Mouse (Mus musculus) stomach, embryonic 14.5 days (tissue): ENCODE results near the gene Papss1. TPM values are rescaled to one million over a fixed set of nuclear protein-coding genes. Genes with fewer than 3 reads are reported as not detected.

Source experiments
- ATAC-seq: fragments of 200-750 bp; cut with Nextera tagmentation; 2 replicates; pipeline ENCODE4 v1.8.0; 2017; ENCODE audit warnings: low read depth, moderate TSS enrichment; ENCODE audit not compliant: insufficient number of reproducible peaks, insufficient read depth, low FRiP score
- H3K27ac ChIP-seq: fragments of 300-500 bp; sonication (generic); 2 replicates; pipeline ENCODE4 v1.5.1; 2014; ENCODE audit warnings: mild to moderate bottlenecking, low read length, moderate library complexity, mixed read lengths
- H3K27me3 ChIP-seq: fragments of 300-500 bp; sonication (generic); 2 replicates; pipeline ENCODE4 v1.6.1; 2014; ENCODE audit warnings: low read length, control low read depth, mixed read lengths; ENCODE audit not compliant: control insufficient read depth, insufficient read depth
- H3K36me3 ChIP-seq: fragments of 300-500 bp; sonication (generic); 2 replicates; pipeline ENCODE4 v1.6.1; 2014; ENCODE audit warnings: mild to moderate bottlenecking, control low read depth, low read length, moderate library complexity, mixed read lengths; ENCODE audit not compliant: control insufficient read depth, insufficient read depth
- H3K4me1 ChIP-seq: fragments of 300-500 bp; sonication (generic); 2 replicates; pipeline ENCODE4 v1.6.1; 2014; ENCODE audit warnings: low read length, control low read depth, mixed read lengths; ENCODE audit not compliant: control insufficient read depth, insufficient read depth
- H3K4me2 ChIP-seq: fragments of 300-500 bp; sonication (generic); replicated peaks from 2 replicates; pipeline ENCODE4 v1.6.1; 2014; ENCODE audit warnings: low read depth, low read length, control low read depth
- H3K4me3 ChIP-seq: fragments of 300-500 bp; sonication (generic); 2 replicates; pipeline ENCODE4 v1.5.1; 2014; ENCODE audit warnings: low read depth, low read length, control low read depth
- H3K9ac ChIP-seq: fragments of 300-500 bp; sonication (generic); replicated peaks from 2 replicates; pipeline ENCODE4 v1.6.1; 2014; ENCODE audit warnings: low read depth, mild to moderate bottlenecking, control low read depth, low read length, moderate library complexity, mixed read lengths
- H3K9me3 ChIP-seq: fragments of 300-500 bp; sonication (generic); 2 replicates; pipeline ENCODE4 v1.6.1; 2016; ENCODE audit warnings: low read depth, low read length, control low read depth; ENCODE audit not compliant: control insufficient read depth
- WGBS: fragments of 180-500 bp; shearing (Covaris S2); extraction: QIAGEN DNeasy Blood & Tissue Kit; methylation state at CpG from one replicate; pipeline ENCODE4 v1.1.7; 2014; 5-methylcytosine and 5-hydroxymethylcytosine counted together
- polyA plus RNA-seq: library from polyadenylated mRNA; unstranded; fragments of >200 nt; fragmentation: Nextera tagmentation; extraction: Ambion mirVana; gene quantifications from 2 replicates; pipeline ENCODE4 v1.2.1, GENCODE M21; 2014

Papss1 gene
- polyA plus RNA-seq, 1 experiment from 2014 or later = 114 TPM

GRCm38 (mm10) chr3:131628931-131629330 is 64.4 kb downstream of the Papss1 start:
- Histone ChIP-seq H3K4me3 (no peak overlapping the region), H3K27me3 (no peaks in the 10 kb centered on the region), H3K27ac (no peak overlapping the region), H3K4me1 (0 out of 2 replicates have a peak, but pooled peaks cover 2% of the 10 kb centered on the region), H3K9me3 (no peaks in the 10 kb centered on the region), H3K9ac (no peak overlapping the region), H3K4me2 (no peak overlapping the region), H3K36me3 (peaks cover 15% of the 10 kb centered on the region; the same call in 1 of the 2 replicates)
- 84% methylated on average over 3 of the region's 3 CpGs for whole genome bisulfite sequencing
- no peak for ATAC-seq

GRCm38 (mm10) chr3:131630407-131631317 is 66.1 kb downstream of the Papss1 start:
- Histone ChIP-seq H3K9me3 (no peaks in the 10 kb centered on the region), H3K4me2 (no peak overlapping the region), H3K27me3 (no peaks in the 10 kb centered on the region), H3K4me1 (0 out of 2 replicates have a peak, but pooled peaks cover 2% of the 10 kb centered on the region), H3K36me3 (peaks cover 17% of the 10 kb centered on the region; the same call in 1 of the 2 replicates), H3K27ac (no peak overlapping the region), H3K4me3 (no peak overlapping the region), H3K9ac (no peak overlapping the region)
- no peak for ATAC-seq
- WGBS = 79% methylated on average over 11 of the region's 11 CpGs

DNA sequence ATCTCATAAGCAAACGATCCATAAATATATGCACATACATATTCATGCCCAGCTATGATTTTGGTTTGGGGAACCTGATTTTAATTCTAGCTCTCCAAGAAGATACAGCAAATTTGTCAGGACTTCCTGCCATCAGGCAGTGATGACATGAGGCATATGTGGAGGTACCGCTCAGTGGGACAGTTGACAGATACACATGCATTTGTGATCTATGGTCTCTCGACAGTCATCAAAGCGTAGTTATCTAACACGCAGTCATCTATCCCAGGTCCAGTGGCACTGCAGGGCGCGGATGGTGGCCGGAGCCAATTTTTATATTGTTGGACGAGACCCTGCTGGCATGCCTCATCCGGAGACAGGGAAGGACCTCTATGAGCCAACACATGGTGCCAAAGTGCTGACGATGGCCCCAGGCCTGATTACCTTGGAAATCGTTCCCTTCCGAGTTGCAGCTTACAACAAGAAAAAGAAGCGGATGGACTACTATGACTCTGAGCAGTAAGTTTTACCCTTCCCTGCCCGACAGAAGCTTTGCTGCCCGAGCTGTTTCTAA is 66.8 kb downstream of the Papss1 start:
- WGBS = 94% methylated on average over 16 of the region's 16 CpGs
- Histone ChIP-seq H3K4me1 (0 out of 2 replicates have a peak, but pooled peaks cover 2% of the 10 kb centered on the region), H3K27me3 (no peaks in the 10 kb centered on the region)

DNA sequence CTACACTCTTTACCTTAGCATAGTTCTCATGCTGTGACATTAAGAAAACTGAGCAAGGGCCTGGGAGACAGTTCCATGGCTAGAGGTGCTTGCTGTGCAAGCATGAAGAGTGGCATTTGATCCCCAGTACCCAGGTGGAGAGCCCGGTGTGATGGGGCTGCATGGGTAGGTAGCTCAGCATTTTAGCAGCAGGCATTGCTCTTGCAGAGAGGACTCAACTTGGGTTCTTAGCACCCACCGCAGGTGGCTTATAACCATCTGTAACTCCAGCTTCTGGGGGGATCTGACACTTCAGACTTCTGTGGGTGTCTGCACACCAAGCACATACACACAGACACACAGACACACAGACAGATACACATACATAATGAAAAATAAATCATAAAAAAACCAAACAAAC is 69.5 kb downstream of the Papss1 start:
- Histone ChIP-seq H3K9me3 (no peaks in the 10 kb centered on the region), H3K4me2 (no peak overlapping the region), H3K27ac (no peak overlapping the region), H3K27me3 (no peaks in the 10 kb centered on the region), H3K36me3 (peaks cover 17% of the 10 kb centered on the region; the same call in 1 of the 2 replicates), H3K9ac (no peak overlapping the region), H3K4me3 (no peak overlapping the region), H3K4me1 (peaks cover 3% of the 10 kb centered on the region; the same call in 1 of the 2 replicates)
- 93% methylated on average over 2 of the region's 2 CpGs for WGBS
- ATAC-seq = no peak

More for the DNA sequence above, 66.8 kb downstream of the Papss1 start:
- Histone ChIP-seq H3K27ac (no peak overlapping the region), H3K4me3 (no peak overlapping the region), H3K9me3 (no peaks in the 10 kb centered on the region), H3K9ac (no peak overlapping the region), H3K36me3 (peaks cover 17% of the 10 kb centered on the region; the same call in 1 of the 2 replicates), H3K4me2 (no peak overlapping the region)
- no peak for ATAC-seq

DNA sequence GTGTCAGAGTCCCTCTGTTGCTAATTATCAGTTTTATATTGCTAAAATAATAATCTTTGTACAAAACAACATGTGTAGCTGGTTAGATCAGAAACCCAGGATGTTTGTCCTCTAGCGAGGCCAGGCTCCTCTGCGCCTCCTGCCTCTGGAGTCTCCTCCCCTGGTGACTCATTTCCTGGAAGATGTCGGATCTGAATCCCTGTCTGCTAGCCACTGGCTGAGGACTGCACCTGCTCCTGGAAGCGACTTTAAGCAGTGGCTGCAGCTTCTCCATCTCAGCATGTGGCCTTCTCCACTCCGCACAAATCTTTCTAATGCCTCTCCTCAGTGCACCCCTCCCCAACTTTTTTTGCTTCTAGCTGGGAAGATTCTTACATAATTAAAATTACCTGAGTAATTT is 71.6 kb downstream of the Papss1 start:
- no peak for ATAC-seq
- Histone ChIP-seq H3K27me3 (no peaks in the 10 kb centered on the region), H3K27ac (no peak overlapping the region), H3K4me2 (no peak overlapping the region), H3K4me3 (no peak overlapping the region), H3K9me3 (no peaks in the 10 kb centered on the region), H3K9ac (no peak overlapping the region), H3K36me3 (peaks cover 15% of the 10 kb centered on the region; the same call in 1 of the 2 replicates), H3K4me1 (peaks cover 3% of the 10 kb centered on the region; the same call in 1 of the 2 replicates)
- WGBS = 69% methylated on average over 5 of the region's 5 CpGs

DNA sequence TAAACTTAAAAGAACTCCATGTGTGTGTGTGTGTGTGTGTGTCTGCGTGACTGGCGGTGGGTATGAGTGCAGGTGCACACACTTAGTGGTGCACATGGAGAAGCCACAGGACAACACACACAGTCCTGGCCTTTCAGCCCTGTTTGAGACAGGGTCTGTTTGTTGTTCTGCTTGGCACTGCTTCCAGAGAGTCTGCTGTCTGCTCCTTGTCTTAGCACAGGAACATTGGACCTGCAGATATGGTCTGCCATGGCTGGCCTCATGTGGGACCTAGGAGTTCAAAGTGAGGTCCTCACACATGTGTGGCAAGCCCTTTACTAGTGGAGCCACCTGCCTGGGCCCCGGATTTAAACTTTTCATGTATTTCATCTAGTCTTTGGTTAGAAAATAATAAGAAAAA is 72.4 kb downstream of the Papss1 start:
- no peak for ATAC-seq
- Histone ChIP-seq H3K4me1 (peaks cover 3% of the 10 kb centered on the region; the same call in 1 of the 2 replicates), H3K4me2 (no peak overlapping the region), H3K27me3 (no peaks in the 10 kb centered on the region), H3K36me3 (peaks cover 8% of the 10 kb centered on the region; the same call in 1 of the 2 replicates), H3K9ac (no peak overlapping the region), H3K27ac (no peak overlapping the region), H3K4me3 (no peak overlapping the region), H3K9me3 (no peaks in the 10 kb centered on the region)
- WGBS = 91% methylated on average over 3 of the region's 3 CpGs

GRCm38 (mm10) chr3:131637664-131638063 is 73.1 kb downstream of the Papss1 start:
- 33% methylated on average over 10 of the region's 10 CpGs for WGBS
- no peak for ATAC-seq

DNA sequence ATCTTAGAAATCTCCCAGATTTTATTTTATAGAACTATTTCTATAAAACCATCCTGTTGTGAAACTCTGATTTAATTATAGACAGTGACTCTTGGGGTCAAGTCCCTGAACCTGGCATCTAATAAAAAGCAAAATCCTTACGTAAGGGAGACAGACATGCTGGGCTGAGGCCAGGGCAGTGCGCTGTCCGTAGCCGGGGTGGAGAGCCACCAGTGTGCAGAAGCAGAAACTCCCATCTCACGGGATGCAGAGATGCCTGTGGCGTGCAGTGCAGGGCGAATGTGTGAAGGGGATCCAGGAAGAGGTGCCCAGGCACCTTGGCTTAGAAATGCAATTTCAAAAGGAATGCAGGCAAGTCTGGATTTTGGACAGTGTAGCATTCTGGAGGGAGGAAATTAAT is 73.6 kb downstream of the Papss1 start:
- Histone ChIP-seq H3K4me2 (no peak overlapping the region), H3K9ac (no peak overlapping the region), H3K4me1 (peaks cover 3% of the 10 kb centered on the region; the same call in 1 of the 2 replicates), H3K9me3 (no peaks in the 10 kb centered on the region), H3K36me3 (peaks cover 5% of the 10 kb centered on the region; the same call in 1 of the 2 replicates), H3K27ac (no peak overlapping the region), H3K4me3 (no peak overlapping the region), H3K27me3 (no peaks in the 10 kb centered on the region)
- WGBS = 72% methylated on average over 7 of the region's 7 CpGs
- no peak for ATAC-seq

More at GRCm38 (mm10) chr3:131637664-131638063, 73.1 kb downstream of the Papss1 start:
- Histone ChIP-seq H3K36me3 (peaks cover 5% of the 10 kb centered on the region; the same call in 1 of the 2 replicates), H3K4me2 (no peak overlapping the region), H3K27ac (no peak overlapping the region), H3K4me1 (peaks cover 3% of the 10 kb centered on the region; the same call in 1 of the 2 replicates), H3K4me3 (no peak overlapping the region), H3K9me3 (no peaks in the 10 kb centered on the region), H3K9ac (no peak overlapping the region), H3K27me3 (no peaks in the 10 kb centered on the region)
